Mouse (Mus musculus) testis, adult 2 months (tissue): ENCODE measurements around the gene Slc9a3r1. TPM values are rescaled to one million over a fixed set of nuclear protein-coding genes. Genes with fewer than 3 reads are reported as not detected.

Experiments used
- H3K27ac ChIP-seq: fragments of 200-500 bp; 2 replicates; pipeline ENCODE4 v1.5.1; 2012; ENCODE audit warnings: low read depth, low read length; ENCODE audit not compliant: control insufficient read depth, insufficient read depth
- H3K27me3 ChIP-seq: fragments of 200-500 bp; 2 replicates; pipeline ENCODE4 v1.6.1; 2012; ENCODE audit warnings: mild to moderate bottlenecking, low read length, moderate library complexity; ENCODE audit not compliant: control insufficient read depth, insufficient read depth
- H3K36me3 ChIP-seq: fragments of 200-500 bp; 2 replicates; pipeline ENCODE4 v1.6.1; 2012; ENCODE audit warnings: mild to moderate bottlenecking, low read length; ENCODE audit not compliant: control insufficient read depth, insufficient read depth
- H3K4me1 ChIP-seq: fragments of 200-500 bp; 2 replicates; pipeline ENCODE4 v1.6.1; 2012; ENCODE audit warnings: low read length; ENCODE audit not compliant: control insufficient read depth, insufficient read depth
- H3K4me3 ChIP-seq: fragments of 200-500 bp; 2 replicates; pipeline ENCODE4 v1.5.1; 2012; ENCODE audit warnings: low read depth, mild to moderate bottlenecking, low read length, moderate library complexity, mixed read lengths; ENCODE audit not compliant: control insufficient read depth
- CTCF ChIP-seq: fragments of 200-500 bp; IDR thresholded peaks from 2 replicates; pipeline ENCODE4 v1.5.1; 2012; ENCODE audit warnings: low read depth, mild to moderate bottlenecking, inconsistent platforms, low read length, moderate library complexity; ENCODE audit not compliant: control insufficient read depth, insufficient read depth, insufficient replicate concordance
- POLR2A ChIP-seq: fragments of 200-500 bp; IDR thresholded peaks from 2 replicates; pipeline ENCODE4 v1.6.1; 2012; ENCODE audit warnings: low read depth, mild to moderate bottlenecking, inconsistent platforms, low read length, moderate library complexity; ENCODE audit not compliant: control insufficient read depth
- polyA plus RNA-seq: library from polyadenylated mRNA; depleted of rRNA; stranded (reverse); fragments of >200 nt; gene quantifications from 2 replicates; pipeline ENCODE4 v1.2.3, GENCODE M21; 2012

Gene Slc9a3r1
- polyA plus RNA-seq, 1 experiment, result 21.2 TPM

DNA sequence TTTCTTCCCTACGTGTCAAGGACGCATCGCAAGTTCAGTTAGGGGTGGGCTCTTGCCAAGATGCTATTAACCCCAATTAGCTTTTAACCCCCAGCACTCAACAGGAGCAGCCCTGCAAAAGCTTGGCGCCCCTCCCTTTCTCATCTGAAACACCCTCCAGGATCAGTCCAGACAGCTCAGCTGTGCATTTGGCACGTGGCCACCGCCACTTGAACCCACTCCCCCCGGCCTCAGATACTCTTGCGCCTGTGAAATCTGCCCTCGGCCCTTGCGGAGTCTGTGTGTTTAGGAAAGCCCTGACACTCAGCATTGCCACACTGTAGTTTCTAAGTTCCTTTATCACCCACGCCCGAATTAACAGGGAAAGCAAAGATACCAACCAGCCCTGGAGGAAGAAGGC is 58.9 kb downstream of the Slc9a3r1 start:
- H3K27ac ChIP-seq, result no peak overlapping the region
- H3K27me3 ChIP-seq, result no peaks in the 10 kb centered on the region
- TF ChIP-seq CTCF, result no peak
- TF ChIP-seq POLR2A, result no peak
- H3K4me1 ChIP-seq, result no peaks in the 10 kb centered on the region
- no peak overlapping the region for H3K4me3 ChIP-seq
- no peaks in the 10 kb centered on the region for H3K36me3 ChIP-seq

- no peaks in the 10 kb centered on the region for H3K36me3 ChIP-seq
- TF ChIP-seq CTCF (no peak), POLR2A (no peak)
Measured at GRCm38 (mm10) chr11:115222570-115222969, 59.4 kb downstream of the Slc9a3r1 start.

DNA sequence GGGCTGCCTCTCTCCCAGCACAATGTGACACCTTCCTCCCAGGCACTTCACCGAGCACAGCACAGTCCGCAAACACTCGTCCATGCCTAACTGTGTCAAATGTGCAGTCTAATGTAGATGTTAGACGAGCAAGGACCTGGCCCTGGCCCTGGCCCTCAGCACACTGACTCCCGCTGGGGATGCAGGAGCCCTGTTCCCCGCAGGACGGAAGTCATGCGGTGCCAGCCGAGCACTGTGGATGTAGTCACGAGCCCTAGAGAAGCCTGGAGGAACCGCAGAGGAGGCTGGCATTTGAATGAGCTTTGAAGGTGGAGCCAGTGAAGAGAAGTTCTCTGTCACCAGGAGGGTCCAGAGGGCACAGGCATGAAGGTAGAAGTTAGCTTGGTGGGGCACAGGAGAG is 60.3 kb downstream of the Slc9a3r1 start:
- Histone ChIP-seq H3K27ac (no peak overlapping the region), H3K27me3 (no peaks in the 10 kb centered on the region), H3K36me3 (no peaks in the 10 kb centered on the region), H3K4me1 (no peaks in the 10 kb centered on the region), H3K4me3 (no peak overlapping the region)
- no peak for TF ChIP-seq POLR2A
- no peak for TF ChIP-seq CTCF

More at GRCm38 (mm10) chr11:115222570-115222969, 59.4 kb downstream of the Slc9a3r1 start:
- Histone ChIP-seq H3K4me3 (no peak overlapping the region), H3K4me1 (no peaks in the 10 kb centered on the region), H3K27me3 (no peaks in the 10 kb centered on the region), H3K27ac (no peak overlapping the region)

GRCm38 (mm10) chr11:115223877-115224276 is 60.7 kb downstream of the Slc9a3r1 start:
- TF ChIP-seq POLR2A (no peak), CTCF (no peak)
- H3K36me3 ChIP-seq, result no peaks in the 10 kb centered on the region
- no peak overlapping the region for H3K27ac ChIP-seq
- no peak overlapping the region for H3K4me3 ChIP-seq
- no peaks in the 10 kb centered on the region for H3K4me1 ChIP-seq
- H3K27me3 ChIP-seq, result no peaks in the 10 kb centered on the region

GRCm38 (mm10) chr11:115224889-115225288 is 61.7 kb downstream of the Slc9a3r1 start:
- no peaks in the 10 kb centered on the region for H3K4me1 ChIP-seq
- H3K27ac ChIP-seq, result no peak overlapping the region
- no peaks in the 10 kb centered on the region for H3K27me3 ChIP-seq
- no peaks in the 10 kb centered on the region for H3K36me3 ChIP-seq
- H3K4me3 ChIP-seq, result no peak overlapping the region
- TF ChIP-seq CTCF (peak; percentile 57; the same call in 1 of the 2 replicates), POLR2A (no peak)

- Histone ChIP-seq H3K4me3 (no peak overlapping the region), H3K4me1 (no peaks in the 10 kb centered on the region), H3K27me3 (no peaks in the 10 kb centered on the region), H3K27ac (no peak overlapping the region), H3K36me3 (no peaks in the 10 kb centered on the region)
- no peak for TF ChIP-seq POLR2A
- no peak for TF ChIP-seq CTCF
Measured at GRCm38 (mm10) chr11:115225301-115225700, 62.2 kb downstream of the Slc9a3r1 start.

DNA sequence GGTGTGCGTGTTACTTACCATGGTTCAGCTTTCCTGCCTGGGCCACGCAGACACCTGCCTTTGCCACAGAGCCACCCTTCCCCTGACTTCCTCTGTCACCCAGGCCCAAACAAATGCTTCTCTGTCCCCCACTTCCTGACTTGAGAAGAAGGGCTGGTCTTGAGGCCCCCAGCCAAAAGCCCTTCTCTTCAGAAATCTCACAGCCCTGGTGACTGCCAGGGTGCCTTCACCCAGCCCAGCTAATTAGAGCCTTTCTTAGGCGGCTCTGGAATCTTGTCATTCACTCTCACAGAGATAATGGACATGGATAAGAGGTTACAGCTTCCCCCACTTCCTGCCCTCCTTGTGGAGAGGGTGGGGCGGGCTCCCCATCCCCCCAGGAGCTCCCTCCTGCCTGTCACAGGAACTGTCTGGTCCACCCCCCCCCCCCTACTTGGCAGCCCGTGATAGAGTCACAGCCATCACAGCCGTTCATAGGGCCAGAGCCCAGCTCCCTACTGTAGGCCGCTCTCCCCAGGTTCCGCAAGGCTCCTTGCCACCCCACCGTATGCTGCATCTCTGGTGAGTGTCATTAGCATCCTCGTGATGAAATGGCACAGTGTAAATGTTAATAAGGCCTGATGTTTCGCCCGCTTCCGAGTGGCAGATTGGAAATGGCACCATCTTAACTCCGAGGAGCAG is 63.8 kb downstream of the Slc9a3r1 start:
- H3K27me3 ChIP-seq, result no peaks in the 10 kb centered on the region
- no peaks in the 10 kb centered on the region for H3K36me3 ChIP-seq
- no peaks in the 10 kb centered on the region for H3K4me1 ChIP-seq
- H3K27ac ChIP-seq, result no peak overlapping the region
- H3K4me3 ChIP-seq, result no peak overlapping the region
- TF ChIP-seq CTCF, result no peak
